Mouse (Mus musculus): Measurements from ENCODE around the gene Wnk2. TPM values are rescaled to one million over a fixed set of nuclear protein-coding genes. Genes with fewer than 3 reads are reported as not detected.
A peak's percentile ranks its signal among the peaks of the same experiment; 100 is the strongest.

Gene Wnk2
- polyA plus RNA-seq (2015; fragmentation: Nextera tagmentation; extraction: Ambion mirVana) = 20.8 TPM in 2 replicates

GRCm38 (mm10) chr13:49147858-49148226 lies at the start of gene Wnk2:
Gene Wnk2, minus strand, starts transcription at chr13:49148014.
- ATAC-seq = peak; percentile 73
- whole genome bisulfite sequencing = under 1% methylated on average over 33 of the region's 43 CpGs

DNA sequence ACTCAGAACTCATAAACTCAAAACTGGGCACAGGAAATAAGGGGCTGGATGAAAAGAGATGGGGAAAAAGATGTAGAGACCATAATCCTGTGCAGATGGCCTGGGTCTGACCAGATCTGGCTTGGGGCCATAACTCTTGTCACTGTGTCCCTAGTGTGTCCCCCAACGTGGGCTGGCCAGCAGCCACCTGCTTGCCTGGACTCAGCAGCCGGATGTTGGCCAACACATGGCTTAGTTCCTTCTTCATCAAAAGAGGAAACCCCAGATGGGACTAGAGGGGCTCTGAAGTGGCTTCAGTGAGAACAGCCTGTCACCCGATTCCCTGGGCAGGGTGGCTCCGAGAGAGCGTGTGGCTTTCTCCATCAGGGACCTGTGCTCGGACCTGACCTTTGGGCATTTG lies 49.0 kb upstream of the Wnk2 start:
- Histone ChIP-seq H3K4me1 (ENCODE audit: control insufficient read depth, insufficient read depth, low read length) (no peaks in the 10 kb centered on the region), H3K27me3 (ENCODE audit: control insufficient read depth, insufficient read depth, low read depth, low read length) (no peaks in the 10 kb centered on the region), H3K27ac (ENCODE audit: low read length) (no peak overlapping the region), H3K9me3 (replicated peaks; ENCODE audit: control insufficient read depth, low read length, poor library complexity, severe bottlenecking) (no peaks in the 10 kb centered on the region), H3K36me3 (ENCODE audit: control insufficient read depth, insufficient read depth, low read length) (no peaks in the 10 kb centered on the region), H3K4me3 (ENCODE audit: low read depth, low read length) (no peak overlapping the region), H3K4me2 (ENCODE audit: low read length) (no peak overlapping the region), H3K9ac (ENCODE audit: low read depth, low read length) (no peak overlapping the region)
- ATAC-seq = no peak
- 78% methylated on average over 6 of the region's 6 CpGs for WGBS

More at GRCm38 (mm10) chr13:49147858-49148226, at the start of gene Wnk2:
- Histone ChIP-seq H3K27ac (ENCODE audit: low read length) (peak within 1 kb of the TSS; percentile 95), H3K4me3 (ENCODE audit: low read depth, low read length) (peak within 1 kb of the TSS; percentile 90), H3K36me3 (ENCODE audit: control insufficient read depth, insufficient read depth, low read length) (no peaks in the 10 kb centered on the region), H3K9ac (ENCODE audit: low read depth, low read length) (peak within 1 kb of the TSS; percentile 100), H3K9me3 (replicated peaks; ENCODE audit: control insufficient read depth, low read length, poor library complexity, severe bottlenecking) (no peaks in the 10 kb centered on the region), H3K4me2 (ENCODE audit: low read length) (peak within 1 kb of the TSS; percentile 98), H3K4me1 (ENCODE audit: control insufficient read depth, insufficient read depth, low read length) (peaks cover 34% of the 10 kb centered on the region), H3K27me3 (ENCODE audit: control insufficient read depth, insufficient read depth, low read depth, low read length) (no peaks in the 10 kb centered on the region; the same call in none of the 2 replicates)

DNA sequence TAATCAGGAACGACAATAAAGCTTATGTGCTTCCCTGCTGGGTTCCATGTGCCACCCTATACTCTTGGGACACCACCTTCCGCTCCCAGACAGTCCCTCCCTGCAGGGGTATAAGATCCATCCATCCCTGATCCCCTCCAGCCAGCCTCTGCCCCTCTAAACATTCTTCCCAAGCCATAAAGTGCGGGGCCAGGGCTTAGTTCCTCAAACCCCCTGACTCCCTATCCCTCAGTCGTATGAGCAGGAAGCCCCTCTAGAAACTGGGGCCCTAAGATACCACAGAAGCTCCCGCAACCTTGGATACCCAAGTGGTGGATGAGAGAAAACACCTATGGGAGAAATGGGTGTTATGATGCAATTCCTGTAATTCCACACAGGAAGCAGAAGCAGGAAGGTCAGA lies 48.4 kb upstream of the Wnk2 start:
- H3K4me2 ChIP-seq (ENCODE audit: low read length) = no peak overlapping the region
- H3K27me3 ChIP-seq (ENCODE audit: control insufficient read depth, insufficient read depth, low read depth, low read length) = no peaks in the 10 kb centered on the region
- WGBS = 82% methylated on average over 5 of the region's 5 CpGs
- no peaks in the 10 kb centered on the region for H3K9me3 ChIP-seq (replicated peaks; ENCODE audit: control insufficient read depth, low read length, poor library complexity, severe bottlenecking)
- H3K4me1 ChIP-seq (ENCODE audit: control insufficient read depth, insufficient read depth, low read length) = no peaks in the 10 kb centered on the region; the same call in 1 of the 2 replicates
- no peak overlapping the region for H3K9ac ChIP-seq (ENCODE audit: low read depth, low read length)
- H3K36me3 ChIP-seq (ENCODE audit: control insufficient read depth, insufficient read depth, low read length) = no peaks in the 10 kb centered on the region
- H3K27ac ChIP-seq (ENCODE audit: low read length) = no peak overlapping the region
- no peak for ATAC-seq
- no peak overlapping the region for H3K4me3 ChIP-seq (ENCODE audit: low read depth, low read length)

DNA sequence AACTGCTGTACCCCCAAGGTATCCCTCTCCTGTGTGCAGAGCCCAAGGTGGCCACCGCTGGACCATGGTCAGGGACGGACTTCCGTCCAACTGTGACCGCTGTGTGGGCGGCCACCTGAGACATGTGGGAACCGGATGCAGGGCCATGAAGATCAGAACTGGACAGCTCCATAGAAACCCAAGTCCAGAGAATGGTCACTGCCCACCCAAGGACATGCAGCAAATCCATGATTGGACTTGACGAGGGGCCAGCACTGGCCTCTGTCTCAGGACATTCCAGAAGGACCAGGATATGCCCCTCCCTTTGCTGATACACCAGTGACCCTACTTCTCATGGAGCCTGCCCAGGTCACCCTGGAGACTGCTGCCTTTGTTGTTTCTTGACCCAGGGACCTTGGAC lies 47.8 kb upstream of the Wnk2 start:
- Histone ChIP-seq H3K9me3 (replicated peaks; ENCODE audit: control insufficient read depth, low read length, poor library complexity, severe bottlenecking) (no peaks in the 10 kb centered on the region), H3K36me3 (ENCODE audit: control insufficient read depth, insufficient read depth, low read length) (no peaks in the 10 kb centered on the region), H3K4me1 (ENCODE audit: control insufficient read depth, insufficient read depth, low read length) (no peaks in the 10 kb centered on the region; the same call in 1 of the 2 replicates), H3K9ac (ENCODE audit: low read depth, low read length) (no peak overlapping the region), H3K27ac (ENCODE audit: low read length) (no peak overlapping the region), H3K4me2 (ENCODE audit: low read length) (no peak overlapping the region), H3K27me3 (ENCODE audit: control insufficient read depth, insufficient read depth, low read depth, low read length) (no peaks in the 10 kb centered on the region), H3K4me3 (ENCODE audit: low read depth, low read length) (no peak overlapping the region)
- ATAC-seq = no peak
- WGBS = 89% methylated on average over 7 of the region's 7 CpGs

GRCm38 (mm10) chr13:49194811-49195210 lies 47.0 kb upstream of the Wnk2 start:
- Histone ChIP-seq H3K9me3 (replicated peaks; ENCODE audit: control insufficient read depth, low read length, poor library complexity, severe bottlenecking) (no peaks in the 10 kb centered on the region), H3K27me3 (ENCODE audit: control insufficient read depth, insufficient read depth, low read depth, low read length) (no peaks in the 10 kb centered on the region), H3K9ac (ENCODE audit: low read depth, low read length) (no peak overlapping the region), H3K4me2 (ENCODE audit: low read length) (no peak overlapping the region), H3K27ac (ENCODE audit: low read length) (no peak overlapping the region), H3K4me1 (ENCODE audit: control insufficient read depth, insufficient read depth, low read length) (no peaks in the 10 kb centered on the region; the same call in 1 of the 2 replicates), H3K36me3 (ENCODE audit: control insufficient read depth, insufficient read depth, low read length) (no peaks in the 10 kb centered on the region), H3K4me3 (ENCODE audit: low read depth, low read length) (no peak overlapping the region)
- WGBS = 96% methylated on average over 13 of the region's 13 CpGs
- no peak for ATAC-seq

DNA sequence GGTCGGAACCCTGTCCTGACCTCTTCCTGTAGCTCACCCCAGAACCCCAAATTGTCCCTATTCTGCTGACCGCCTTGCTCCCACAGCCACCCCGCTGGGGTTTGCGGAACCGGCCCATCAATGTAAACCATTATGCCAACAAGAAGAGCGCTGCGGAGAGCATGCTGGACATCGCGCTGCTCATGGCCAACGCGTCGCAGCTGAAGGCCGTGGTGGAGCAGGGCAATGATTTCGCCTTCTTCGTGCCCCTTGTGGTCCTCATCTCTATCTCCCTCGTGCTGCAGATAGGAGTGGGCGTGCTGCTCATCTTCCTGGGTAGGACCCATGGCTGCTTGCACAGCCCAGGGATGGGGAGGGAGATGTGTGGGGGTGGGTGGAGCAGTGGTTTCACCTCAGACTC lies 45.8 kb upstream of the Wnk2 start:
- H3K4me1 ChIP-seq (ENCODE audit: control insufficient read depth, insufficient read depth, low read length) = no peaks in the 10 kb centered on the region; the same call in 1 of the 2 replicates
- no peak overlapping the region for H3K9ac ChIP-seq (ENCODE audit: low read depth, low read length)
- no peak overlapping the region for H3K4me2 ChIP-seq (ENCODE audit: low read length)
- no peak overlapping the region for H3K4me3 ChIP-seq (ENCODE audit: low read depth, low read length)
- no peak overlapping the region for H3K27ac ChIP-seq (ENCODE audit: low read length)
- H3K27me3 ChIP-seq (ENCODE audit: control insufficient read depth, insufficient read depth, low read depth, low read length) = no peaks in the 10 kb centered on the region
- no peak for ATAC-seq
- H3K9me3 ChIP-seq (replicated peaks; ENCODE audit: control insufficient read depth, low read length, poor library complexity, severe bottlenecking) = no peaks in the 10 kb centered on the region
- 97% methylated on average over 17 of the region's 17 CpGs for WGBS
- H3K36me3 ChIP-seq (ENCODE audit: control insufficient read depth, insufficient read depth, low read length) = no peaks in the 10 kb centered on the region

- no peak overlapping the region for H3K9ac ChIP-seq (ENCODE audit: low read depth, low read length)
- H3K4me3 ChIP-seq (ENCODE audit: low read depth, low read length) = no peak overlapping the region
- H3K36me3 ChIP-seq (ENCODE audit: control insufficient read depth, insufficient read depth, low read length) = no peaks in the 10 kb centered on the region
- WGBS = 64% methylated on average over 16 of the region's 16 CpGs
- H3K27me3 ChIP-seq (ENCODE audit: control insufficient read depth, insufficient read depth, low read depth, low read length) = no peaks in the 10 kb centered on the region
- H3K27ac ChIP-seq (ENCODE audit: low read length) = no peak overlapping the region
- H3K9me3 ChIP-seq (replicated peaks; ENCODE audit: control insufficient read depth, low read length, poor library complexity, severe bottlenecking) = no peaks in the 10 kb centered on the region
- no peak overlapping the region for H3K4me2 ChIP-seq (ENCODE audit: low read length)
- H3K4me1 ChIP-seq (ENCODE audit: control insufficient read depth, insufficient read depth, low read length) = peaks cover 3% of the 10 kb centered on the region; the same call in 1 of the 2 replicates
- ATAC-seq = no peak
These were observed 44.5 kb upstream of the Wnk2 start for GRCm38 (mm10) chr13:49192156-49192855.

GRCm38 (mm10) chr13:49191673-49192035 lies 43.8 kb upstream of the Wnk2 start:
- H3K4me2 ChIP-seq (ENCODE audit: low read length) = no peak overlapping the region
- no peak for ATAC-seq
- H3K9me3 ChIP-seq (replicated peaks; ENCODE audit: control insufficient read depth, low read length, poor library complexity, severe bottlenecking) = no peaks in the 10 kb centered on the region
- H3K4me3 ChIP-seq (ENCODE audit: low read depth, low read length) = no peak overlapping the region
- 60% methylated on average over 5 of the region's 5 CpGs for WGBS
- no peak overlapping the region for H3K27ac ChIP-seq (ENCODE audit: low read length)
- H3K27me3 ChIP-seq (ENCODE audit: control insufficient read depth, insufficient read depth, low read depth, low read length) = no peaks in the 10 kb centered on the region
- no peaks in the 10 kb centered on the region for H3K36me3 ChIP-seq (ENCODE audit: control insufficient read depth, insufficient read depth, low read length)
- no peak overlapping the region for H3K9ac ChIP-seq (ENCODE audit: low read depth, low read length)
- peaks cover 5% of the 10 kb centered on the region; the same call in 1 of the 2 replicates for H3K4me1 ChIP-seq (ENCODE audit: control insufficient read depth, insufficient read depth, low read length)

GRCm38 (mm10) chr13:49190876-49191672 lies 43.3 kb upstream of the Wnk2 start:
- Histone ChIP-seq H3K4me1 (ENCODE audit: control insufficient read depth, insufficient read depth, low read length) (peaks cover 5% of the 10 kb centered on the region; the same call in 1 of the 2 replicates), H3K4me3 (ENCODE audit: low read depth, low read length) (no peak overlapping the region), H3K4me2 (ENCODE audit: low read length) (no peak overlapping the region), H3K27ac (ENCODE audit: low read length) (no peak overlapping the region), H3K27me3 (ENCODE audit: control insufficient read depth, insufficient read depth, low read depth, low read length) (no peaks in the 10 kb centered on the region), H3K9me3 (replicated peaks; ENCODE audit: control insufficient read depth, low read length, poor library complexity, severe bottlenecking) (no peaks in the 10 kb centered on the region), H3K36me3 (ENCODE audit: control insufficient read depth, insufficient read depth, low read length) (no peaks in the 10 kb centered on the region), H3K9ac (ENCODE audit: low read depth, low read length) (no peak overlapping the region)
- no peak for ATAC-seq
- 75% methylated on average over 7 of the region's 7 CpGs for WGBS

Measured in midbrain, embryonic 16.5 days (tissue).